Mouse (Mus musculus) stomach, embryonic 16.5 days (tissue): ENCODE measurements at regions not wholly inside any gene's neighbourhood (a gene's known extent, or its start where the extent isn't known, plus 50 kb on each side); places are given as distances from the start of the nearest gene placed in this dataset.

ENCODE experiments used
- ATAC-seq: fragments of 200-750 bp; cut with Nextera tagmentation; 2 replicates; pipeline ENCODE4 v1.8.0; 2017; ENCODE audit warnings: moderate number of reproducible peaks, moderate TSS enrichment; ENCODE audit not compliant: insufficient read depth, low FRiP score
- H3K27ac ChIP-seq: fragments of 300-500 bp; sonication (generic); 2 replicates; pipeline ENCODE4 v1.5.1; 2014; ENCODE audit warnings: low read length
- H3K27me3 ChIP-seq: fragments of 300-500 bp; sonication (generic); 2 replicates; pipeline ENCODE4 v1.6.1; 2014; ENCODE audit warnings: low read length, control low read depth, mixed read lengths; ENCODE audit not compliant: control insufficient read depth, insufficient read depth
- H3K36me3 ChIP-seq: fragments of 300-500 bp; sonication (generic); 2 replicates; pipeline ENCODE4 v1.6.1; 2014; ENCODE audit warnings: low read length; ENCODE audit not compliant: control insufficient read depth, insufficient read depth
- H3K4me1 ChIP-seq: fragments of 300-500 bp; sonication (generic); 2 replicates; pipeline ENCODE4 v1.6.1; 2014; ENCODE audit warnings: low read length, control low read depth, mixed read lengths; ENCODE audit not compliant: control insufficient read depth, insufficient read depth
- H3K4me2 ChIP-seq: fragments of 300-500 bp; sonication (generic); 2 replicates; pipeline ENCODE4 v1.6.1; 2014; ENCODE audit warnings: low read depth, low read length, mixed read lengths
- H3K4me3 ChIP-seq: fragments of 300-500 bp; sonication (generic); replicated peaks from 2 replicates; pipeline ENCODE4 v1.5.1; 2014; ENCODE audit warnings: mild to moderate bottlenecking, low read length
- H3K9ac ChIP-seq: fragments of 300-500 bp; sonication (generic); 2 replicates; pipeline ENCODE4 v1.6.1; 2014; ENCODE audit warnings: low read length
- H3K9me3 ChIP-seq: fragments of 300-500 bp; sonication (generic); replicated peaks from 2 replicates; pipeline ENCODE4 v1.6.1; 2016; ENCODE audit warnings: low read length, control low read depth; ENCODE audit not compliant: control insufficient read depth
- WGBS: fragments of 180-500 bp; shearing (Covaris S2); extraction: QIAGEN DNeasy Blood & Tissue Kit; methylation state at CpG from one replicate; pipeline ENCODE4 v1.1.7; 2014; 5-methylcytosine and 5-hydroxymethylcytosine counted together

DNA sequence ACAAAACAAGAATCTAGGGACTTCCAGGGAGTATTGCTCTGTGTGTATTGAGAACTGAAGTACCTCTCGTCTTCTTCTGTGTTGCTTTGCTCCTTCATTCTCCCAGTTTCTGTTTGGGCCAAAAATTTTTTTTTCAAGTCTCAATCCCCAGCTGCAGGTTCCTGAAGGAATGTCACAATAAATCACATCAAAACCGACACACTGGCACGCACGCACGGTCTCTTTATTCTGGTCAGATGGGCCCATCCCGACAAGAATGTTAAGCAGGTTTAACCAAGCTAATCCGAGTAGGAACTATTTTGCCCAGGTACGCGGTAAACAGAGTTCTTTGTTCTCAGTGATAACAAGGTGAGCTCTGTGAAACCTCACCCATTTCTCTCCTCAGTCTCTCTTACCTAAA lies 118.3 kb upstream of the Lef1 start:
- H3K36me3 ChIP-seq = no peaks in the 10 kb centered on the region
- 50% methylated on average over 9 of the region's 9 CpGs for WGBS
- no peak overlapping the region for H3K4me3 ChIP-seq
- no peak overlapping the region for H3K9ac ChIP-seq
- H3K27me3 ChIP-seq = no peaks in the 10 kb centered on the region
- no peak overlapping the region for H3K4me2 ChIP-seq
- no peaks in the 10 kb centered on the region for H3K9me3 ChIP-seq
- no peak overlapping the region for H3K27ac ChIP-seq
- no peaks in the 10 kb centered on the region for H3K4me1 ChIP-seq
- ATAC-seq = no peak

- H3K27ac ChIP-seq = no peak overlapping the region
- H3K9me3 ChIP-seq = no peaks in the 10 kb centered on the region
- no peak overlapping the region for H3K4me3 ChIP-seq
- H3K4me2 ChIP-seq = no peak overlapping the region
- no peaks in the 10 kb centered on the region for H3K4me1 ChIP-seq
- H3K27me3 ChIP-seq = no peaks in the 10 kb centered on the region
- no peak overlapping the region for H3K9ac ChIP-seq
- H3K36me3 ChIP-seq = no peaks in the 10 kb centered on the region
- 49% methylated on average over 2 of the region's 2 CpGs for WGBS
- no peak for ATAC-seq
These were observed 123.6 kb upstream of the Lef1 start for GRCm38 (mm10) chr3:130986708-130987107.

DNA sequence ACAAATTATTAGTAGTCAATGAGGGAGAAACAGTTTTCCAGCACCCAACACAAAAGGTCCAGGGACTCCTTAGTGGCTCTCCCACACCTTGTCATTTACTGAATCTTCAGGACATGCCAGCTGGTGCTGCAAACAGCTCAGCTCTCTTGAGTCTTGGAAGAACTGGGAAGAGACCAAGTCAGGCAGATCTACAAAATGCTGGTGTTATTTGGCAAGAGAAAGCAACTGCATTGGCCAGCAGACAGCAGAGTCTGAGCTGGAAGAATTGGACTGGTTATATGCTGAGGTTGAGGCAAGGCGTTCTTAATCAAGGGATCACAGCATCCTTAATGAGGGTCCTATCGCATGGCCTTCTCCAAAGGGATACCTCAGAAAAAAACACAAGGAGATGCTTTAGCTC lies 124.2 kb upstream of the Lef1 start:
- Histone ChIP-seq H3K4me2 (no peak overlapping the region), H3K4me3 (no peak overlapping the region), H3K4me1 (no peaks in the 10 kb centered on the region), H3K27ac (no peak overlapping the region), H3K9ac (no peak overlapping the region), H3K36me3 (no peaks in the 10 kb centered on the region), H3K9me3 (no peaks in the 10 kb centered on the region), H3K27me3 (no peaks in the 10 kb centered on the region)
- no peak for ATAC-seq
- WGBS = 90% methylated on average over 2 of the region's 2 CpGs

- Histone ChIP-seq H3K4me3 (no peak overlapping the region), H3K27me3 (no peaks in the 10 kb centered on the region), H3K9ac (no peak overlapping the region), H3K9me3 (no peaks in the 10 kb centered on the region), H3K4me2 (no peak overlapping the region), H3K36me3 (no peaks in the 10 kb centered on the region), H3K27ac (no peak overlapping the region), H3K4me1 (no peaks in the 10 kb centered on the region)
- no peak for ATAC-seq
These were observed 128.7 kb upstream of the Lef1 start for GRCm38 (mm10) chr3:130981566-130981965.

DNA sequence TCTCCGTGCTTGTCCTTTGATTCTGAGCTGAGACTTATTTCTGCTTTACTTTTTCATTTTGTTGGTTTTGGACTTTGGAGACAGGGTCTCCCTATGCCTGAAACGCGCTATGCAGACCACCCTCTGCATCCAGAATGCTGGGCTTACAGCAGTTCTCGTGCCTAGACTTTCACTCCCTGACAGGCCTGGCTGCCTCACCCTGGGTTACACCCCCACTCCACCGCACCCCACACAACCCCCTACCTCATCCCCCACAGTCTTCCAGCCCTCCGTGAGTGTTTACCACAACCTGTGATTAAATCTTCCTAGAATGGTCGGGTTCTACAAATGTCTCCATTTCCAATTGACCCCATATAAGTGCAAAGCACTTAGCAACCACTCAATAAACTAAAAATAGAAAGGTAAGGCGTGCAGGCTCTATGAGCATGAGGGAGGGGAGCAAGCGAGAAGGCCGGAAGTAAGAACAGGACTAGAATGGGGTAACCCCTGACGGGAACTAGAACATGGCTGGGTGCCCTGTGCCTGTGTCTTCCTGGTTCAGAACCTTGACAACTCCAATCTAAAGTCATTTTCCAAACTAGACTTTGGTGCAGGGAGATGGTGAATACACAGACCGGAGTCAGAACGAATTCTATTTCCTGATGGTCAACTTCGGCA lies 131.2 kb upstream of the Lef1 start:
- no peaks in the 10 kb centered on the region for H3K9me3 ChIP-seq
- WGBS = 66% methylated on average over 14 of the region's 14 CpGs
- no peaks in the 10 kb centered on the region; the same call in 1 of the 2 replicates for H3K4me1 ChIP-seq
- H3K27ac ChIP-seq = no peak overlapping the region
- no peak overlapping the region for H3K4me3 ChIP-seq
- no peak overlapping the region for H3K4me2 ChIP-seq
- no peak overlapping the region for H3K9ac ChIP-seq
- no peaks in the 10 kb centered on the region for H3K27me3 ChIP-seq
- ATAC-seq = no peak
- H3K36me3 ChIP-seq = no peaks in the 10 kb centered on the region

DNA sequence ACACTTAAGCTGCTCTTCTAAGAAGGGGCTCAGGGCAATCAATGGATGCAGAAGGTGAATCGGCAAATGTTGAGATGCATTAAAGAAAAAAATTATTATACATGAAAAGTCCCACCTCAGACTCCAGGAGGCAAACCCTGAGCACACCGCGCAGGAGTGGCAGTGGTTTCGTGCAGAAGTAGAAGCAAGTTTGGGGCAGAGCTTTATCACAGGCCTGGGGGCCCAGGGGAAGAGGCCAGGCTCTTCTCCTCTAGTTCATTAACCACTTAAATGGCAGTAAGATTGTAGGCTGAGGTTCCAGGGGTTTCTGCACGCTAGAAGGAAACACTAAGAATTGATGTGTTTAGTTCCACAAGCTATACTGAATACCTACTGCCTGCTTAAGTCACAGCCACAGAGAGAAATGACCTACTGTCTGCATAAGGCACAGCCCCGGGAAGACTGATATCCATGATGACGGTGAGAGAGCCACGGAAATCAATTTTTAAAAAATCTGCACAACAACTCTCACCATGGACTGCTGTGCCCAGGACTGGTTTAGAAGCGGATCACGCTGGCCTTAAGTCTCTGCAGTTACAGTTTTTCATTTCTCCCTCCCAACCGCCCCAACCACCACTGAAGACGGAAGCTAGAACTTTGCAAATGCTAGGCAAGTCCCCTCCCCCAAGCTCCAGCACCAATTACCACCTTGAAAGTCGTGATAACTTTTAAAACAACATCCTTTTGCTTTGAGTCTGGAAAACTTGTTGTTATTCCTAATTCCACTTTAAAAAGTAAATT lies 132.2 kb upstream of the Lef1 start:
- Histone ChIP-seq H3K4me3 (no peak overlapping the region), H3K4me1 (no peaks in the 10 kb centered on the region; the same call in 1 of the 2 replicates), H3K27ac (no peak overlapping the region), H3K36me3 (no peaks in the 10 kb centered on the region), H3K9ac (no peak overlapping the region), H3K27me3 (no peaks in the 10 kb centered on the region), H3K4me2 (no peak overlapping the region), H3K9me3 (no peaks in the 10 kb centered on the region)
- ATAC-seq = no peak
- 51% methylated on average over 13 of the region's 13 CpGs for WGBS

DNA sequence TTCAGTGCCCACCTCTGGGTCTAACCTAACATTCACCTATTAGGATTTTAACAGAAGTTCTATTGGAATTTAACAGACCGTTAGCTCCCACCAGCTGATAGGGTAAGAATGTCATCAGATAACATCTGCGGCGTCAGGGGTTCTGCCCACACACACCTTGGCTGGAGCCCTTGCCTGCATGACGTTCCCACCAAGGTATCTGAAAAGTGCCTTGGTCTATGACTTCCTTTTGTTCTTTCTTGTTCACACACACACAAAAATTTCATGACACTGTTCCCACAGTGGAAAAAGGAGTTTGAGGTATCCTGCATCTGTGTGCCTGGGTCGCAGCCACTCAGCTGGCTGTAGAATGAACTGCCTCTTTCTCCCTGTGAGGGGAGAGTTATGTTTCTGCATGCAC lies 134.1 kb upstream of the Lef1 start:
- WGBS = 56% methylated on average over 5 of the region's 5 CpGs
- H3K4me1 ChIP-seq = no peaks in the 10 kb centered on the region; the same call in 1 of the 2 replicates
- ATAC-seq = no peak
- no peak overlapping the region for H3K27ac ChIP-seq
- no peaks in the 10 kb centered on the region for H3K36me3 ChIP-seq
- H3K9me3 ChIP-seq = no peaks in the 10 kb centered on the region
- H3K27me3 ChIP-seq = no peaks in the 10 kb centered on the region
- no peak overlapping the region for H3K4me3 ChIP-seq
- H3K4me2 ChIP-seq = no peak overlapping the region
- no peak overlapping the region for H3K9ac ChIP-seq

DNA sequence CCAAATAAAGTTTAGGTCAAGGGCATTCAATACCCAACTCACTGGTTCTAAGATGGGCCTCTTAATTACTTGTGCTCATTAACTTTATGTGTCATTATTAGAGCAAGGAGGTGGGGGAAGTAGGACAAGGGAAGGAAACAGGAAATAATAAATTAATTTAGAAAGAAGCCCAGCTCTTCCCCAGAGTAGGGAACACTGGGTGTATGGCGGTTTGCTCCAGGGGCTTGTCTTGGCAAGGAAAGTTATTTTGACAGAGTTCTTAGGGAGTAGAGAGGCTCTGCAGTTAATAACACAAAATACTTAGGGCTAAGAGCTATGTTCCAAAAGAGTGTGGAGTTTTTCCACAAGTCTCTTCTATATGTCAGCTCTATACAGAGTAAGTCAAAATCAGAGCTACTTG lies 135.0 kb upstream of the Lef1 start:
- no peak for ATAC-seq
- no peak overlapping the region for H3K27ac ChIP-seq
- 32% methylated on average over 1 of the region's 1 CpGs for WGBS
- H3K4me2 ChIP-seq = no peak overlapping the region
- H3K4me3 ChIP-seq = no peak overlapping the region
- no peaks in the 10 kb centered on the region; the same call in 1 of the 2 replicates for H3K4me1 ChIP-seq
- H3K9me3 ChIP-seq = no peaks in the 10 kb centered on the region
- H3K27me3 ChIP-seq = no peaks in the 10 kb centered on the region
- H3K9ac ChIP-seq = no peak overlapping the region
- H3K36me3 ChIP-seq = no peaks in the 10 kb centered on the region

DNA sequence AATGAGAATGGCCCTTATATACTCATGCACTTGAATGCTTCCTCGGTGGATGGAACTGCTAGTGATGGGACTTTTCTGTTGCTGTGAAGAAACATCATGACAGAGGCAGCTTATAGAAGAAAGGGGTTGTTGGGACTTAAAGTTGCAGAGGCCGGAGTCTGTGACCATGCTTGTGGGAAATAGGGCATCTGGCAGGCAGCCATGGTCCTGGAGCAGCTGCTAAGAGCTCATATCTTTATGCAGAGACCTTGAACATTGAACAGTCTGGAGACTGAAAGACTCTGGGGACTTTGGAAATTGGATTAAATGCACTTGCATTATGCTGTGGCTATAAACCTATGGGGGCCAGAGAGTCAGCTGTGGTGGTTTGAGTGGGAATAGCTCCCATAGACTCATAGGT lies 138.1 kb upstream of the Lef1 start:
- Histone ChIP-seq H3K4me2 (no peak overlapping the region), H3K4me1 (no peaks in the 10 kb centered on the region; the same call in 1 of the 2 replicates), H3K4me3 (no peak overlapping the region), H3K36me3 (no peaks in the 10 kb centered on the region), H3K9ac (no peak overlapping the region), H3K27me3 (no peaks in the 10 kb centered on the region), H3K27ac (no peak overlapping the region), H3K9me3 (no peaks in the 10 kb centered on the region)
- no peak for ATAC-seq
- whole genome bisulfite sequencing = 66% methylated on average over 2 of the region's 2 CpGs
